Comparison of ENCODE assay signal across 32 mouse cellular contexts in the genomic region with DNA sequence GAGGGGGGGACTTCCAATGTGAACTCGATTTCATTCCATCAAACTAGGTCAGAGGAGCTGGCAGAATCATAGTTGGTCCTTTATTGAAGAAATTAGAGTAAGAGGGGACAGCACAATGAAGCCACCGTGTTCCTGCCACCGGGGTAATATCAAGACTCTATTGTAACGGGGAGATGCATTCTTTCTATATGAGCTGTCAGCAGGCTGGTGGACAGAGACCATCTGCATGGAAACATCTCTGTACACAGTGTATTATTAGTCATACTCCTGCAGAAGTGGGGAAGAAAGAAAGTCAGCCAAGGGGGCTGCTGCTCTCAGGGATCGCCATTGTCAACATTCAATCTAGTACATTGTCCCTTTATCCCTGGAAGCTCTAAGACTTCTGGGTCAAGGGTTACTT.
"Had no signal": no experiment of that assay in that cellular context is flagged by ENCODE, and none has a peak within 500 bp of the region (broad histone marks: within the 10 kb centered on the region; RNA-seq: fewer than 3 reads in every experiment).

No protein-coding gene starts in this region.

- H3K4me3 ChIP-seq: left cerebral cortex, adult 2 months; limb, embryonic 10.5 days; limb, embryonic 12.5 days; limb, embryonic 13.5 days; limb, embryonic 15.5 days; liver, embryonic 12.5 days; liver, embryonic 13.5 days; liver, embryonic 15.5 days; lung, embryonic 15.5 days; megakaryocyte, embryonic 14.5 days; midbrain, embryonic 10.5 days; midbrain, embryonic 12.5 days; midbrain, embryonic 13.5 days; midbrain, embryonic 15.5 days; myocyte had no signal

- H3K27me3 ChIP-seq: limb, embryonic 12.5 days; limb, embryonic 13.5 days; limb, embryonic 15.5 days; liver, embryonic 12.5 days; liver, embryonic 13.5 days; liver, embryonic 15.5 days; lung, embryonic 15.5 days; midbrain, embryonic 12.5 days; midbrain, embryonic 13.5 days; midbrain, embryonic 15.5 days had no signal

- H3K9me3 ChIP-seq: limb, embryonic 10.5 days; limb, embryonic 12.5 days; limb, embryonic 13.5 days; limb, embryonic 15.5 days; liver, embryonic 12.5 days; liver, embryonic 13.5 days; liver, embryonic 15.5 days; lung, embryonic 15.5 days; megakaryocyte, embryonic 14.5 days; midbrain, embryonic 10.5 days; midbrain, embryonic 12.5 days; midbrain, embryonic 13.5 days; midbrain, embryonic 15.5 days had no signal

- ATAC-seq: liver, embryonic 12.5 days; liver, postnatal 0 days; lung, postnatal 0 days; midbrain, embryonic 13.5 days; midbrain, embryonic 15.5 days; midbrain, embryonic 16.5 days had no signal

- H3K27ac ChIP-seq: left cerebral cortex, adult 2 months; limb, embryonic 10.5 days; limb, embryonic 12.5 days; limb, embryonic 13.5 days; limb, embryonic 15.5 days; liver, embryonic 12.5 days; liver, embryonic 13.5 days; liver, embryonic 14.5 days; liver, embryonic 15.5 days; lung, embryonic 15.5 days; macrophage; midbrain, embryonic 10.5 days; midbrain, embryonic 12.5 days; midbrain, embryonic 13.5 days; midbrain, embryonic 15.5 days had no signal

- H3K4me2 ChIP-seq: limb, embryonic 12.5 days; limb, embryonic 13.5 days; limb, embryonic 15.5 days; liver, embryonic 11.5 days; liver, embryonic 12.5 days; liver, embryonic 13.5 days; liver, embryonic 15.5 days; lung, embryonic 14.5 days; lung, embryonic 15.5 days; midbrain, embryonic 11.5 days; midbrain, embryonic 12.5 days; midbrain, embryonic 13.5 days; midbrain, embryonic 15.5 days had no signal

- H3K9ac ChIP-seq: limb, embryonic 12.5 days; limb, embryonic 13.5 days; limb, embryonic 15.5 days; liver, embryonic 12.5 days; liver, embryonic 13.5 days; liver, embryonic 14.5 days; liver, embryonic 15.5 days; liver, postnatal 0 days; lung, embryonic 14.5 days; lung, embryonic 15.5 days; midbrain, embryonic 12.5 days; midbrain, embryonic 13.5 days; midbrain, embryonic 15.5 days had no signal

- H3K36me3 ChIP-seq: limb, embryonic 10.5 days; limb, embryonic 12.5 days; limb, embryonic 13.5 days; limb, embryonic 15.5 days; liver, embryonic 12.5 days; liver, embryonic 13.5 days; liver, embryonic 15.5 days; lung, embryonic 15.5 days; midbrain, embryonic 10.5 days; midbrain, embryonic 12.5 days; midbrain, embryonic 13.5 days; midbrain, embryonic 15.5 days had no signal

- DNase-seq: left cerebral cortex, postnatal 4 days; liver; liver, embryonic 13.5 days; liver, postnatal 0 days; lung, adult 18-20 months; lung, adult 2 months; lung, embryonic 14.5 days; lung, postnatal 10 days; lung, postnatal 14 days; lung, postnatal 36 days; lung, postnatal 4 days; midbrain, embryonic 14.5 days had no signal

- H3K4me1 ChIP-seq: limb, embryonic 10.5 days; limb, embryonic 12.5 days; limb, embryonic 13.5 days; limb, embryonic 15.5 days; liver, embryonic 12.5 days; liver, embryonic 13.5 days; liver, embryonic 15.5 days; lung, embryonic 15.5 days; megakaryocyte, embryonic 14.5 days; midbrain, embryonic 10.5 days; midbrain, embryonic 12.5 days; midbrain, embryonic 13.5 days; midbrain, embryonic 15.5 days had no signal
